Mouse (Mus musculus) right cerebral cortex, adult 18-20 months (tissue): ENCODE results near the gene Grm4.
A peak's percentile ranks its signal among the peaks of the same experiment; 100 is the strongest.

Source experiments
- DNase-seq: peaks from one replicate; pipeline ENCODE4 v3.0.0; 2022; ENCODE audit warnings: mixed read lengths

Gene Grm4

GRCm38 (mm10) chr17:27521303-27521702, at the start of gene Grm4:
TSS of gene Grm4 (minus strand) at chr17:27521403.
- DNase-seq, result no peak

DNA sequence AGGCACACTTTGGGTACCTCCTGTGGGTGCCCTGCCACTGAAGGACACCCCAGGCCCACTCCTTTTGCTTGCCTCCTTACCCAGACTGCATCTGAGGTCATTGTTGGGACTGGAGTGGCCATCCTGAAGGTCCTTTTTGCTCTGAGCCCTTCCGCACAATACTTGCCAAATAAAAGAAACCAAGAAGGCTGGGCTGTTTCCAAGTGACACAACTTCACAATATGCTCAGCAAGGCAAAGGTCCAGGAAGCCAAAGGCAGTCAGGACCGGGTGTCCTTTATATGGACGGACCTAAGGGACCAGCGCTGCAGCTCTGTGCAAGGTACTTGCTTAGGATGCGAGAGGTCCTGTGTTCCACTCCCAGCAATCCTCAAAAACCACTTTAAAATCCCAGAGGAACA, 47.0 kb upstream of the Grm4 start:
- DNase-seq, result no peak

GRCm38 (mm10) chr17:27565942-27566267, 44.7 kb upstream of the Grm4 start:
- no peak for DNase-seq

DNA sequence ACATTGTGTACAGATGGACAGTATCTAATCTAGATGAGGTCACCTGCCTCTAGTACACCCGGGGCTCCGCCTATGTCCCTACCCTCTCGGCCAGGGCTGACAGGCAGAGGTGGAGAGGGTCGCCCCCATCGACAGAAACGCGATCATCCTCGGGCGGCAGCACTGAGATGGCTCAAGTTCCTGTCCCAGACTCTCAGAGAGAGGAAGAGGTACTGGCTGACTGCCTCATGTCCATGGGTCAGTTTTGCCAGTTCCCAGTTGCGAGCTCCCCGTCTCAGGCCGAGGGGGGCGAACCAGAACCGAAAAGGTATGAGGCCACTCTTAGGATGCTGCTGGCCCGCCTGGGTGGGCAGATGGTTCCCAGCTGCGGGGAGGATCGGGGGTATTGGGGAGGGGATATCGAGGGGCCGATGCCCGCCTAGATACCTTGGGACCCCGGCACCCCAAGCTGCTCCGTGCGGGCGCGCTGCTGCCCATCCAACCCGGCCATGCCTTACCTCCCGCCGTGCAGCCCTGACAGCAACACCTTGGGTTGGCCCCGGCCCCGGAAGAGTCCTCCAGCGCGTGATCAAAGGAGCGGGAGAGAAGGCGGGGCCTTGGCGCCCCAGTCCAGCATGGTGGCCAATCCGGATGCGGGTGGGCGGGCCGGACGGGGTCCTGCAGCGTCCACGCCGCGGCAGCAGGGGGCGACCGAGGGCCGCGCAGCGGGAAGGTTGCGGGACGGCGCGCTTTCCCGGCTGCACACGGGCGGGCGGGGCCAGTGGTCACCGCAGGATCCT, 44.1 kb upstream of the Grm4 start, which contains the start of gene AI413582:
AI413582 (minus strand) TSS at position 594 of the 779 bp plus-strand sequence.
- peak; percentile 96 for DNase-seq

- no peak for DNase-seq
Observed at GRCm38 (mm10) chr17:27564391-27565162, 43.4 kb upstream of the Grm4 start.

- DNase-seq, result no peak
Observed at GRCm38 (mm10) chr17:27563771-27564244, 42.6 kb upstream of the Grm4 start.

GRCm38 (mm10) chr17:27561809-27562526, 40.8 kb upstream of the Grm4 start:
- DNase-seq, result peak; percentile 87

- DNase-seq, result no peak
Observed at GRCm38 (mm10) chr17:27560926-27561480, 39.8 kb upstream of the Grm4 start.

DNA sequence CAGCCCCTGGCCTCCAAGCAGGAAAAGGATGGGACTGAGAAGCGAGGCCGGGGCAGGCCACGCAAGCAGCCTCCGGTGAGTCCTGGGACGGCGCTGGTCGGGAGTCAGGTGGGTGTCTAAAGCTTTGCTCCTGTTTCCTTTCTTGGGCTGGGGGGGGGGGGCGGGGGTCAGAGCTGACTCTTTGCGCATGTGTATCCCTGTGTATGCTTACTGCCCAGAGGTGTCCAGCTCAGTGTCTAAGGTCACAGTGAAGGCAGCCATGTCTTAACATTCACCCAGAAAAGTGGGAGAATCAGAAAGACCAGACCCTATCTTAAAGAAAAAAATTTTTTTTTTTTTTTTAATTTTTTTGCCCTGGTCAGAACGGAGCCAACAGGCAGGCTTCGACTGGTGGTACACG, 38.4 kb upstream of the Grm4 start:
- no peak for DNase-seq

DNA sequence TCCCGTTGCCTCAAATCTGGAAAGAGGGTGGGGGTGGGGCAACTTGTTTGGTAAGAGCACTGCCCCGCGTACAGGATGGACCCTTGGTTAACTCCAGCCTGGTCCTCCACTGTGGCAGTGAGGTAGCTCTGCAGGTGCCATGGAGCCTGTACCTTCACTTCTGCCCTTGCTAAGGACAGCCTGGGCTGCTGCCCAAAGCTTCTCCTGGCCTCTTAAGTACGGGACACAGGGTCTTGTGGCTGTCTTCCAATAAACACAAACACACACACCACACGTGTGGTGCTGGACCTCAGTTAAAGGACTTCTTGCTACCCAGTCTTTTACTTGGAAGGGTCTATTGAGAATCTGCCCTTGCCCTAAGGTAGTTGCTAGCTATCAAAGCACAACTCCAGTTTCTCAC, 37.6 kb upstream of the Grm4 start:
- DNase-seq, result no peak

DNA sequence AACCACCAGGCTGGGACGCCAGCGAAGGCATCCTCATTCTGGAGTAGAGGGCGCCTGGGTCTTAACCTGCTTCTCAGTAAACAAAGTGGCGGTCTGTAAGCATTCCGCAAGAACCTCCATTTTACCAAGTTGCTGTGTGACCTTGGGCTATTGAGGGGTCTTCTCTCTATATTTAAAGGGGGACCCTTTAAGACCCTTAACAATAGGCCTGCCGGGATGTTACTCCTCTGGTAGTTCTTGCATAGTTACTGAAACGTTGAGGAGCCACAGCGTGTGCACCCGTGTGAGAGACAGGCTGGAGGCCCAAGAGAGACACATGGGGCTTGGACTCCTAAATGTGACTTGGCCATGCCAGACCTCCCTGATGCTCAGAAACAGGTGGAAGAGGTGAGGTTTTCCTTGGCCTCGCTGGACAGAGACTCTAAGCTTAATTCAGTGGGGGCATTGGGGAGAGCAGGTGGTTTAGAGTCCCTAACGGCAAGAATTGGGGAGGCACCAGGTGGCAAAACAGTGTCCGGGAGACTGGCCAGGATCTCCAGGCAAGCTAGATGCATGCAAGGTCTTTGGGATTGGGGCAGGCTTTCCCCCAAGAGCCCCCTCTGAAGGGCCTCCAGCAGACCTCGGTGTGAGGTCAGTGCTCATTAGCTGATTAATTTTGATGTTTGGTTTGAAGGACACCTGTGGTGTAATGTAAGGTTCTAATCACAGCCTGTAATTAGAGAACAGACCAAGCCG, 36.9 kb upstream of the Grm4 start:
- DNase-seq, result no peak

GRCm38 (mm10) chr17:27557181-27557926, 36.2 kb upstream of the Grm4 start:
- no peak for DNase-seq

GRCm38 (mm10) chr17:27556315-27557011, 35.3 kb upstream of the Grm4 start, which contains the start of gene Hmga1:
TSS of gene Hmga1 (plus strand) at chr17:27556497.
- peak; percentile 81 for DNase-seq

DNA sequence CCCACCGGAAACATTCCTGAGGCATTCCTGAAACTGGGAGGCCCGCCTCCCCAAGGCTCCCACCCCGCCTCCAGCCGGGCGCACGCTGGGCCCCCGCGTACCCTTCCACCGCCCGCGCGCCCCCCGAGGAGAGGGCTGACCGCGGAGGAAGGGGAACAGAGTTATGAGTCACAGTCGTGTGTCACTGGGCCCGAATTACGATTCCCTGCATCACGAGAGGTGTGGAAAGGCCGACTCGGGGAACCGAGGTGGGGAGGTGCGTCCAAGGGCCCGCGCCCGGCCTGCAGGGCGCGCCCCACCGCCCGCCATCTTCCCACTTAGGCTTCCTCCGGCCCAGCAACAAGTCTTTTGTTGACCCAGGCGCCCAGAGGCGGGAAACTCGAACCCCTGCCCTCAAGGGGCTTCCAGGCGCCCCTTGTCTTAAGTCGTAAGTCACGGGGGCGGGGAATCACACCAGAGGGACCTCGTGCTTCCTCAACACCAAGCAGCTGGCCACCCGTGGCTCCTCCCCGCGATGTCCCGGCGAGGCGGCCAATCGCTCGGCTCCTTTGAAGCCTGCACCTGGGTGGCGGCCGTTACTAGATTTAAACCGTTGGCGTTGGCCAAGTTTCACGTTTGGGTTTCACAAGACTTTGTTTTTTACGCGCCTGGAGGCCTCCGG, 34.4 kb upstream of the Grm4 start:
- no peak for DNase-seq

- DNase-seq, result no peak
Observed at GRCm38 (mm10) chr17:27555075-27555511, 33.9 kb upstream of the Grm4 start.

GRCm38 (mm10) chr17:27554062-27554960, 33.1 kb upstream of the Grm4 start:
- DNase-seq, result no peak

DNA sequence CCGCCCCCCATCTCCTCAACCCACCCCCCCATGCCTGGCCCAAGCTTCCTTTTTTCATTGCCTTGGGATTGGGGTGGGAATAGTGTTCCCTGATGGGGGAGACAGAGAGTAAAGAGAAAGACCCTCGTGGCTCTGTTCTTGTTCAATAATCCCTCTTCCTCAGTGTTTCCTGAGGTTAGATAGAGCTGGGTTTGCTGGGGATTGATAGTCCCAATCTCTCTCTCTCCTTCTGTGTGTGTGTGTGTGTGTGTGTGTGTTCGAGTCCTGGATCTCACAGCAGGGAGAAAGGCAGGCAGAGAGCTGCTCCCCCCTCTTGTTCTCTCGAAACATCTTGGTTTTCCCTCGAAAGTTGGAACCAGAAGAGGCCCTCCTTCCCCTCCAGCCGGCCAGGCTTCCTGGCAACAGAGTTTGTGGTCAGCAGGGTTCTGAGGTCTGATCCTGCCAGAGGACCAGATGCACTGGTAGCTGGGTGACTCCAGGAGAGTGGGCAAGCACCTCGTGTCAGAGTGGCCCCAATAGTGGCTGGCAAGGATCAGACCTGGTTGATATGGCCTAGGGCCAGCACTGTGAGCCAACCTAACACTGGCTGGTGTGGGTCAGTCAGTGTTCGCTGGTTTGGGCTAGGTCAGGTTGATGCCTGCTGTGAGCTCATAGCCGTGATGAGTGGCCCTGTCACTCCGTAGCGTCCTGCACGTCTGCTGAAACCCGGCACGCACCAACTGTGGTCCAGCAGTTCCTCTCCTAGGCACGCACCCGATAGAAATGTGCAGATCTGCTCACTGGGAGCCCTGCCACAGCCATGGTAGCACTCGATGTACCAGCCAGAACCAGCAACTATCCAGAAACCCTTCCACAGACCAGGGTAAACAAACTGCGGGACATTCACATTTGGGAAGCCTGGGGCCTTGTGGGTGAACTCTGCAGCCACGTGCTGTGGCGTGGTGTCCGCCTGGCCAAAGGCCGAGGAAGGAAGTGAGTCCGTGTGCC, 31.3 kb upstream of the Grm4 start:
- DNase-seq, result no peak

DNA sequence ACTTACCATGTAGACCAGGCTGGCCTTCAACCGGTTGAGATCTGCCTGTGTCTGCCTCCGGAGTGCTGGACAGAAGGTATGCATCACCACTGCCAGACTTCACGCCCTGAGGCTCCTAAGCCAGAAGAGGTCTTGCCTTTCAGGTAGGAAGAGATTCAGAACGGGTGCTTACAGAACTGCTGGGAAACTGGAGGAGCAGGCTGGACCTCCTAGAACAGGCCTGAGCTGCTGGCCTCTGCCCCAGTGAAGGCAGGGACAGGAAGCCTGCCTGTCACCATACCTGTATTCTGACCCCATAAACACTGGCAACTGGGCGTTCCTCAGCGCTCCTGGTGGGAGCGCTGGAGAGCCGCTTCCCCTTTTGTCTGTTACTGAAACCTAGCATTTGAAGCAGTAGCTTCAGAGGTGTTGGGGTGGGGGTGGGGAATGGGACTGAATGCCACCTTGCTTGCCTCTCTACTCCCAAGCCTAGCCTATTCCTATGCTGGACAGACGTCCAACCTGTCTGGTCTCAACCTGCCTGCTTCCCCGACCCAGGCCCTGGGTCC, 30.3 kb upstream of the Grm4 start:
- no peak for DNase-seq
